Mouse (Mus musculus) heart, postnatal 25 days (tissue): ENCODE measurements around the gene Nat8l. TPM values are rescaled to one million over a fixed set of nuclear protein-coding genes. Genes with fewer than 3 reads are reported as not detected.
"Not testable (repeated sequence)": the region's sequence is repeated elsewhere in the genome, so short reads cannot be mapped to it uniquely, and the experiment has no call there.

ENCODE experiments used
- DNase-seq: peaks from one replicate; pipeline ENCODE4 v3.0.0; 2022; ENCODE audit warnings: low spot score
- intact Hi-C: fragments of 180-260 bp; cut with DNase I; formaldehyde crosslinking; loops from one replicate; pipeline ENCODE4 v1.15.1; 2025
- total RNA-seq, 2 experiments: library from RNA; stranded (reverse); gene quantifications; 2 replicates each; pipeline ENCODE4 v1.2.3; 2021

Gene Nat8l
- total RNA-seq = 1 to 10 TPM; 1.1 TPM

DNA sequence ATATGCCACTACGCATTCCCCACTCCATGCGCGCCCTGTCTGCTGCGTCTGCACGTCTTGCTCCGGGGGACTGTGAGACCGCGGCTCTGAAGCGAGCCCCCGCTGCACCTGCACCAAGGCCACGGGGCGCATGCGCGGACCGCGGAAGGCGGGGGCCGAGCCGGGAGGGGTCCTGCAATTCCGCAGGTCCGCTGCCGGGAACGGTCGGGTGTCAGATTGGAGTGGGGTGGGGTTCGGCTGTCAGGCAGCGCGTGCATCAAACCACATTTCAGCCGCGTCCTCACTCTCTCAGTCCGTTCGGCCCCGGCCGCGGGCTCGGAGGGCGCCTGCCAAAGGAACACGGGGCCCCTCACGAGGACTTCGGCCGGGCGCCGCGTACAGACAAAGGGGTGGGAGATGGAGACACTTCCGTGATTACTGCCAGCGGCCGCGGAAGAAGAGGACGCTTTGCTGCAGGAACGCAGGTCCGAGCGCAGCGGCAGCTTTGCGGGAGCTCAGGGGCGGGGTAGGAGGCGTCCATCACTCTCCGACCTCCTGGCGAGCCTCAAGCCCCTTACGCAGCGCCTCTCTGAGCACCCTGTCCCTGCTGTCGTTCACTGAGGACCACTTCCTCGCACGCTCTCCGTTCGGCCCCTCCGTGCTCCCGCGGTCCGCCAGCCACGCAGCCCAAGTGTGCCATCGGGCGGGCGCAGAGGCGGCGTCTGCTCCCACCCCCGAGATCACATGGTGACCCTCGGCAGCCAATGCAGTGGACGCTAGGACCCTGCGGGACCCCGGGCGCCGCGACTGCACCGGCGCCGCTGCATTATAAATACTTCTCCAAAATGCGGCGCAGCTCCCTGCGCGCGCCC, at the start of gene Nat8l:
Gene Nat8l (plus strand): TSS at position 142 of the 851 bp plus-strand sequence.
- no peak for DNase-seq
- intact Hi-C loops = no loop called here

DNA sequence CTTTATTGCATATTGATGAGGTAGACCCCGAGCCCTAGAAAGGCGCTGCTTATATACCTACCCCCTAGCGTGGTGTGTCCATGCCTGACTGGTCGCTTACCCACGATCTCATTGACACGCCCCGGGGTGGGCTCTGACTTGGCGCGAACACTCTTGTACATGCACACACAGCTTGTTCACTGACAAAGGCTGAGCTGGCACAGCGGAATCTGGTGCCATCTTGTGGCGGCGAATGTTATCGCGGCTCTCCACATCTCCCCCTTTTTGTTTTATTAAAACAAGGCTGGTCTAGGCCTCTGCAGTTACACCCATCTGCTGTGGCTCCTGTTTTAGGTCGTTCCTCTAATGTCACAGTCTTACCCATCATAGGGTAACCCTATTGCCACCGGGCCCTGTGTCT, 48.7 kb upstream of the Nat8l start:
- DNase-seq, intact Hi-C loops: not testable (repeated sequence)

GRCm38 (mm10) chr5:33948314-33948713, 47.5 kb upstream of the Nat8l start:
- DNase-seq = no peak

GRCm38 (mm10) chr5:33953471-33954185, 42.2 kb upstream of the Nat8l start:
- DNase-seq = no peak
- intact Hi-C loops = loop anchor here (2.0 to 10.0 kb wide), 3 partner anchors 101 to 271 kb away; no protein-coding TSS in a partner anchor

More at GRCm38 (mm10) chr5:33948314-33948713, 47.5 kb upstream of the Nat8l start:
- intact Hi-C loops = no loop called here

DNA sequence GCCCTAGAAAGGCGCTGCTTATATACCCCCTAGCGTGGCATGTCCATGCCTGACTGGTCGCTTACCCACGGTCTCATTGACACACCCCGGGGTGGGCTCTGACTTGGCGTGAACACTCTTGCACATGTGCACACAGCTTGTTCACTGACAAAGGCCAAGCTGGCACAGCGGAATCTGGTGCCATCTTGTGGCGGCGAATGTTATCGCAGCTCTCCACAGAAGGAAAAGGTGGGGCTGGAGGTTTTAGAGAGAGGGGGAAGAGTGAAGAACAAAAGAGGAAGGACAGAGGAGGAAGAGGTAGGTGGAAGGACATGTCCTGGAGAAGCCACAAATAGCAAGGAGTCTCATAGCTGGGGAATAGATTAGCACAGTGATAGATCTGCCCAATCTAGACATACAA, 41.4 kb upstream of the Nat8l start:
- intact Hi-C loops = loop anchor here (2.0 to 10.0 kb wide), 3 partner anchors 102 to 272 kb away; no protein-coding TSS in a partner anchor
- no peak for DNase-seq

GRCm38 (mm10) chr5:33955868-33956267, 39.9 kb upstream of the Nat8l start:
- DNase-seq = no peak
- intact Hi-C loops = loop anchor here (2.0 to 10.0 kb wide), 2 partner anchors 103 to 191 kb away; no protein-coding TSS in a partner anchor

DNA sequence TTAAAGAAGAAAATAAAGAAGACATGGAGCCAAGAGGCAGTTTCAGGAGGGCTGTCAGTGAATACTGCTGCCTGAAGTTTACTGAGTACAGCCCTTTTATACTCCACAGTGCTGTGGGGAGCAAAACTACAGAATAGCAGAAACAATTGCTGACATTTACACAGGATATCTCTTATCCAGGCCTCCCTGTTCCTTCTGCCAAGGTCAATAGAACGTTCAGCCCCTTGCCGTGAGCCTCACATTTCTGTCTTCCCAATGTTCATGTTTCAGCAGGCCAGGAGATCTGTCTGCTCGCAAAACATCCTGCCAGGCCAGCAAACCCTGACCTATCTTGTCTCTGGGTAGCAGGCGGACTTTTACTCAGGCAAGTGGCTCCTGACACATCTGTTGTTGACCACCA, 36.4 kb upstream of the Nat8l start:
- intact Hi-C loops = loop anchor here (10.0 kb wide), 1 partner anchor 195 kb away; no protein-coding TSS in a partner anchor

GRCm38 (mm10) chr5:33974736-33975135, 21.0 kb upstream of the Nat8l start:
- DNase-seq = no peak
- intact Hi-C loops = no loop called here

More for the DNA sequence above, 36.4 kb upstream of the Nat8l start:
- no peak for DNase-seq

DNA sequence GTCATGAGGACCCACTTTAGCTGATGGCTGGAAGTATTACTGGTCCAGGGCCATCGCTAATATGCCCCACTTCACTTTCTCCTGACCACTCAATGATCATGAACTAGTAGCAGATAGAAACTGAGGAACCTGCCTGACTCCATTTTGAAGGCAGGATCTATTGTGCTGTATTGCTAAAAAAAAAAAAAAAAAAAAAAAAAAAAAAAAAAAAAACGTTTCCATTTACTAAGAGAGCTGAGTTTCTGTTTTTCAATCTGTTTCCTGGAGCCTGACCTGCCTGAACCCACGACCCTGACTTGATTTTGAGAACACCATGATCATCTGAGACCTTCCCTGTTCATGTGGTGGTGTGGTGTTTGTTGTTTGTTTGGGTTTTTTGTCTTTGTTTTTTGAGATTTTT, 19.5 kb upstream of the Nat8l start:
- intact Hi-C loops = no loop called here
- DNase-seq = no peak

GRCm38 (mm10) chr5:33982731-33983259, 13.0 kb upstream of the Nat8l start:
- intact Hi-C loops = no loop called here
- no peak for DNase-seq

DNA sequence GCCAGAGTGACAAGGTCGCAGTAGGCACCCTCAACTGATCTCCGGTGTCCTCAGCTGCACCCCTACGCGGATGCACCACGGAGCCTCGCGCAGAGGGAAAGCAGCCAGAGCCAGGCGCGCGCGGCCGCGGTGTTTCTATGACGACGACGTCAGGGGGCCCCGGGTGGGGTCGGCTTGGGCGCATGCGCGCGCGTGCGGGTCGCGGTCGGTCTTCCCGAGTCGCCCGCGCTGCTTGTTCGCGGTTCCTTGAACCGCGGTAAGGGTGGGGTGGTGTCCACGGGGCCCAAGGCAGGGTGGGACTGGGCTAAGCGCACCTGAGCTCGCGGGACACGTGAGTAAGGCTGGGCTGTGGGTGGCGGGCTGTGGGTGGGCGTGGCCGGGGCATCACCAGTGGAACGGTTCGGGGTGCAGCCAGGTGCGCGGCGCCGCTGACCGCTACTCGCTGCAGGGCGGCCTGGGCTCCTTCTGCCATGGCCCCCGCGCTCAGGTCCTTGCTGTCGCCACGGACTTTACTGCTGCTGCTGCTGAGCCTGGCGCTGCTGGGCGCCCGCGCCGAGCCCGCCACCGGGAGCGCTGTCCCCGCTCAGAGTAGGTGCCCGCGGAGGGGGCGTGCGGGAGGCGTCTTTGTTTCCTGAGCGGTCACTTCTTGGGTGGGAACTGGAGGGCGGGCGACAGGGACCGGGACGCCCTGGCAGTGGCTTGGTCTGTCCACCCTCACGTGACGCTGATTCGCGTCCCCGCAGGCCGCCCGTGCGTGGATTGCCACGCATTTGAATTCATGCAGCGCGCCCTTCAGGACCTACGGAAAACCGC, 12.3 kb upstream of the Nat8l start, which contains the start of gene Gm1673:
Gene Gm1673 (plus strand): TSS at position 125 of the 813 bp plus-strand sequence.
- peak; percentile 64 for DNase-seq
- intact Hi-C loops = no loop called here

DNA sequence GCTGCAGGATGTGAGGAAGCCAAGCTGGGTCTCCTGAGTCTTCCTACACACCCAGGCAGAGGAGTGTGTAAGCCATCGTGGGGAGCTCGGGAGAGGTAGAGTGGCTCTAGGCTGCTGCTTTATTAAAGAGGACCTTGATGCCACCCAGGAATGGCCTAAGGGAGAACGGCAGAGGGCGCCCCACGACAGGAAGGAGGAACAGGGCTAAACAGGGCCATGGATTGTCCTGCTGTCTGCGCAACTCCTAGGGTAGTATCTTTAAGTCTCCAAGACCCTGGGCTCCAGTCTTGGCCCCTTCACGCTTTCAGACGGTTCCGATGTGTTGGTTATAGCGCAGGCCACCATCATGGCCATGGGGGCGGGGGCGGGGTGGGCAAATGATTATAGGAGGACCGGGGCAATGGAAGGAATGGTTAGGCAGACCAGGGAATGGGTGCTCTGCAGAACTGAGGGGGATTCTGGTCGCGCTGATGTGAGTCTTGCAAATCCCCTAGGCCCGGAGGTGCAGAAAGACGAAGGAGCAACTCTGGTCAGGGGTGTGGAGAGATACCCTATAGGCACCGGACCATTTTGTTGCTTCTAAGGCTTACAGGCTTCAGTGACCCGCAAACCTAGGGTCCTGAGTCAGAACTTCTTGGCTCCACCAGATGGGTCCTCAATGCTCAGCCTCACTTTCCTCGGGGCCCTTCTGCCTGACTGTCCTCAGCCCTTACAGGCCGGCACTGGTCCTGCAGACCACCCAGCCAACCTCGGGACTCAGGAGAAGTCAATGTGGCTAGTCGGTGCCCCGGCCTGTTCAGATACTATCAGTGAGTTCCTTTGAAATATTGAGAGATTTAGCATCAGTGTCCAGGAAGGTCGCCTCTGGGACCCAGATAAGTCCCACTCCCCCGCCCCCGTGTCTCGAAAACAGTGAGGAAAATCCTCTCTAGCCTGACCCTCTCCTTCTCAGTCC, 836 bp upstream of the Nat8l start:
- no peak for DNase-seq
- intact Hi-C loops = no loop called here

- intact Hi-C loops = no loop called here
- no peak for DNase-seq
Measured at GRCm38 (mm10) chr5:33996694-33997045, 886 bp downstream of the Nat8l start.

DNA sequence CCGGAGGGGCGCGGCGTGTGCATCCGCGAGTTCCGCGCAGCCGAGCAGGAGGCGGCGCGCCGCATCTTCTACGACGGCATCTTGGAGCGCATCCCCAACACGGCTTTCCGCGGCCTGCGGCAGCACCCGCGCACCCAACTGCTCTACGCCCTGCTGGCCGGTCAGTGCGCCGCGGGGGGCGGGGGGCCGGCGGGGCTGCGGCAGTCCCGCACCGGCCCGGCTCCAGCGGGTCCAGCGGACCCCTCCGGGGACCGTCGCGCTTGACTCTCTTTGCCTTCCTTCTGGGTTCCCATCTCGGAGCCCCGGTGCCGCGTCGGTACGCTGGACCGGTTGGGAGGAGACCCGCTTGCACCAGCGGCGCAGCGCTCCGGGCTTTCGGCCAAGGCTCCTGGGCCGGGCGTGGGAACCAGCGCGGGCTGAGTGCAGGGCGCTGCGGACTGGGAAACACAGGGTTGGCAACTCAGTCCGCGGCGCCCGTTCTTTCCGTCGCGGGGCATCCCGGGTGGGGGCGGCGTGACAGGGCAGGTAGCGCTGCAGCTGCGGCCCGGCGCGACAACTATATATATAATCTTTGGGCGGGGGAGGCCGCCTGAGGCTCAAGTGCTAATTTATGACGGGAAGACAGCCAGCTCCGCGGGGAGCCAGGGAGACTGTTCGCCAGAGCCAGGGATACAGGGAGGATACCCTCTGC, 1.4 kb downstream of the Nat8l start:
- intact Hi-C loops = no loop called here
- DNase-seq = no peak

GRCm38 (mm10) chr5:33997829-33998504, 2.2 kb downstream of the Nat8l start:
- no peak for DNase-seq

GRCm38 (mm10) chr5:33998505-33998877, 2.7 kb downstream of the Nat8l start:
- DNase-seq = no peak
- intact Hi-C loops = no loop called here

More at GRCm38 (mm10) chr5:33997829-33998504, 2.2 kb downstream of the Nat8l start:
- intact Hi-C loops = no loop called here

DNA sequence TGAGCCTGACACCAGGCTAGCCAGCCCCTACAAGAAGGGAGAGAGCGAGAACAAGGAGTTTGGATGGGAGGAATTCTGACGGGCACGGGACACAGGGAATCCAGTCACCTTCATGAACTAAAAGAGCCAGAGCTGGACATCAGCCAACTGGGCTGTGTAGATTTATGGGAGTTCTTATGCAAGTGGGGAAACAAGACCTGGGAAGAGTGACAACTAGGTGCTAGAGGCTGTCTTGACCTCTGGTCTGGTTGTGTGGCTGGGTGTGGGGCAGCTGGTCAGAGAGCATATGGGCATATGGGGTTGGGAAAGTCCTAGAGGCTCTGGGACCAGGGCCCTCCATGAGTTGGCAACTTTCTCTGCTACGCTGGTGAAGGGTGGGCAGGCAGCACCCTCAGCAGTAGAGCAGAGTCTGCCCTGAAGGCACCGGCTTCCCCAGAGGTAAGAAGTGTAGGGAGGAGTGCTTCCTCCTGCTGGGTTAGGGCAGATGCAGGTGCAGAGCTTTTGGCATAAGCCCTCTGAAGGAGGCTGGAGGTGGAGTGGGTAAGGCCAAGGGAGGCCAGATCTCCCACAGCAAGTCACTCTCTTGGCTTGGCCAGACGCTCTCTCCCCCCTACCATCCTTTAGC, 3.8 kb downstream of the Nat8l start:
- no peak for DNase-seq
- intact Hi-C loops = no loop called here
